ENCODE assay signal across 9 mouse cellular contexts in genomic region chr9:44268027-44268360, GRCm38 (mm10). TPM values are rescaled to one million over a fixed set of nuclear protein-coding genes. Genes with fewer than 3 reads are reported as not detected.
A peak's percentile ranks its signal among the peaks of the same experiment; 100 is the strongest.
DNase-seq lines count a peak whose midpoint lies in the region; ATAC-seq lines count a peak whose summit lies in the region.
"Had no signal": no experiment of that assay in that cellular context is flagged by ENCODE, and none has a peak within 500 bp of the region (broad histone marks: within the 10 kb centered on the region; RNA-seq: fewer than 3 reads in every experiment).

No protein-coding gene starts in this region.

- H3K4me2 ChIP-seq in embryonic facial prominence, embryonic 14.5 days (ENCODE audit: low read depth, low read length): peak overlapping the region; percentile 78
- H3K4me2 ChIP-seq in limb, embryonic 13.5 days (replicated peaks): peak overlapping the region; percentile 82
- H3K4me2 ChIP-seq in midbrain, embryonic 16.5 days (ENCODE audit: low read length): peak overlapping the region; percentile 47

- peak; percentile 91 for ATAC-seq in embryonic facial prominence, embryonic 14.5 days (ENCODE audit: low read depth)
- peak; percentile 84; the same call in 1 of the 2 replicates for ATAC-seq in limb, embryonic 13.5 days (ENCODE audit: low FRiP score, low read depth)
- peak; percentile 62 for ATAC-seq in midbrain, embryonic 16.5 days

- H3K27me3 ChIP-seq in embryonic facial prominence, embryonic 14.5 days (replicated peaks; ENCODE audit: control insufficient read depth, insufficient read depth, low read length): no peaks in the 10 kb centered on the region
- H3K27me3 ChIP-seq in limb, embryonic 13.5 days: no peaks in the 10 kb centered on the region
- H3K27me3 ChIP-seq in midbrain, embryonic 16.5 days (ENCODE audit: control insufficient read depth, insufficient read depth, low read depth, low read length): no peaks in the 10 kb centered on the region

- 8% methylated on average over 17 of the region's 28 CpGs for WGBS in embryonic facial prominence, embryonic 14.5 days
- 5% methylated on average over 26 of the region's 28 CpGs for WGBS in limb, embryonic 13.5 days
- WGBS in midbrain, embryonic 16.5 days: 8% methylated on average over 27 of the region's 28 CpGs

- H3K9ac ChIP-seq in embryonic facial prominence, embryonic 14.5 days (ENCODE audit: low read depth, low read length): peak overlapping the region; percentile 84
- H3K9ac ChIP-seq in limb, embryonic 13.5 days: peak overlapping the region; percentile 90
- H3K9ac ChIP-seq in midbrain, embryonic 16.5 days (ENCODE audit: low read depth, low read length): peak overlapping the region; percentile 47

- peak overlapping the region; percentile 84 for H3K27ac ChIP-seq in embryonic facial prominence, embryonic 14.5 days (replicated peaks; ENCODE audit: low read depth, low read length)
- H3K27ac ChIP-seq in limb, embryonic 13.5 days: peak overlapping the region; percentile 75; the same call in 1 of the 2 replicates
- H3K27ac ChIP-seq in midbrain, embryonic 16.5 days (ENCODE audit: low read length): peak overlapping the region; percentile 64

- peaks cover 6% of the 10 kb centered on the region; the same call in 1 of the 2 replicates for H3K9me3 ChIP-seq in embryonic facial prominence, embryonic 14.5 days (ENCODE audit: control insufficient read depth, low read length)
- no peaks in the 10 kb centered on the region for H3K9me3 ChIP-seq in limb, embryonic 13.5 days
- no peaks in the 10 kb centered on the region for H3K9me3 ChIP-seq in midbrain, embryonic 16.5 days (replicated peaks; ENCODE audit: control insufficient read depth, low read length, poor library complexity, severe bottlenecking)

- peak; percentile 61 for DNase-seq in 3T3-L1 (ENCODE audit: low read depth, low spot score)
- DNase-seq in adrenal gland, postnatal 4 days (ENCODE audit: low spot score in 2 of 2): peak; percentile 80 to 82
- peak; percentile 92 for DNase-seq in embryonic facial prominence, embryonic 14.5 days (ENCODE audit: low spot score)
- DNase-seq in heart, adult 8-10 months (ENCODE audit: low spot score): peak; percentile 85
- DNase-seq in kidney, adult 9 months: peak; percentile 94
- DNase-seq in spleen, postnatal 10 days (ENCODE audit: low spot score in 2 of 2): peak; percentile 86 to 89

- H3K4me3 ChIP-seq in embryonic facial prominence, embryonic 14.5 days (ENCODE audit: low read depth, low read length): peak overlapping the region; percentile 48
- H3K4me3 ChIP-seq in limb, embryonic 13.5 days: peak overlapping the region; percentile 57
- peak overlapping the region; percentile 24 for H3K4me3 ChIP-seq in midbrain, embryonic 16.5 days (ENCODE audit: low read depth, low read length)

- H3K4me1 ChIP-seq in embryonic facial prominence, embryonic 14.5 days (ENCODE audit: control insufficient read depth, insufficient read depth, low read length): peaks cover 8% of the 10 kb centered on the region
- H3K4me1 ChIP-seq in limb, embryonic 13.5 days: peaks cover 16% of the 10 kb centered on the region
- H3K4me1 ChIP-seq in midbrain, embryonic 16.5 days (ENCODE audit: control insufficient read depth, insufficient read depth, low read length): peaks cover 22% of the 10 kb centered on the region

- H3K36me3 ChIP-seq in embryonic facial prominence, embryonic 14.5 days (ENCODE audit: control insufficient read depth, insufficient read depth, low read length): peaks cover 5% of the 10 kb centered on the region; the same call in 1 of the 2 replicates
- H3K36me3 ChIP-seq in limb, embryonic 13.5 days: peaks cover 6% of the 10 kb centered on the region
- H3K36me3 ChIP-seq in midbrain, embryonic 16.5 days (ENCODE audit: control insufficient read depth, insufficient read depth, low read length): no peaks in the 10 kb centered on the region

RNA-seq across cellular contexts. Expression of gene Nlrx1, which starts 0.4 kb away (rescaled TPM):
- total RNA-seq in adrenal gland, postnatal 4 days (2021): 10 to 100 TPM; 31.8 to 35.5 TPM
- 9.7 and 13.2 TPM in 2 replicates for polyA plus RNA-seq in embryonic facial prominence, embryonic 14.5 days (2014; fragmentation: Nextera tagmentation; extraction: Ambion mirVana)
- total RNA-seq in heart, adult 8-10 months (2022): 10 to 100 TPM; 20.3 to 25.8 (median 24.9) TPM
- polyA plus RNA-seq in limb, embryonic 13.5 days (2015; fragmentation: Nextera tagmentation; extraction: Ambion mirVana): 8.2 and 8.3 TPM in 2 replicates
- 5.1 and 6.1 TPM in 2 replicates for polyA plus RNA-seq in midbrain, embryonic 16.5 days (2015; fragmentation: Nextera tagmentation; extraction: Ambion mirVana)

RNA-seq across cellular contexts. Expression of gene Pdzd3, which starts 16.7 kb away (rescaled TPM):
- 1 to 10 TPM in 1 of 2 experiments, under 1 TPM in 1; 0.82 to 2.9 TPM for total RNA-seq in adrenal gland, postnatal 4 days (2021)
- 0.12 and 0.15 TPM in 2 replicates for polyA plus RNA-seq in embryonic facial prominence, embryonic 14.5 days (2014; fragmentation: Nextera tagmentation; extraction: Ambion mirVana)
- 1 to 10 TPM; 3.6 to 7.1 (median 6.0) TPM for total RNA-seq in heart, adult 8-10 months (2022)
- polyA plus RNA-seq in limb, embryonic 13.5 days (2015; fragmentation: Nextera tagmentation; extraction: Ambion mirVana): 0.09 and 0.11 TPM in 2 replicates
- 0.72 and 0.82 TPM in 2 replicates for polyA plus RNA-seq in midbrain, embryonic 16.5 days (2015; fragmentation: Nextera tagmentation; extraction: Ambion mirVana)
- total RNA-seq: G1E had no signal
- polyA plus RNA-seq: G1E had no signal

RNA-seq across cellular contexts. Expression of gene Abcg4, which starts 20.4 kb away (rescaled TPM):
- total RNA-seq in adrenal gland, postnatal 4 days (2021): 10 to 100 TPM; 38.1 to 57.0 TPM
- 4.5 and 5.1 TPM in 2 replicates for polyA plus RNA-seq in embryonic facial prominence, embryonic 14.5 days (2014; fragmentation: Nextera tagmentation; extraction: Ambion mirVana)
- total RNA-seq in heart, adult 8-10 months (2022): 1 to 10 TPM in 1 of 4 experiments, under 1 TPM in 3; 0.30 to 1.5 (median 0.52) TPM
- 7.3 and 7.4 TPM in 2 replicates for polyA plus RNA-seq in limb, embryonic 13.5 days (2015; fragmentation: Nextera tagmentation; extraction: Ambion mirVana)
- 29.7 and 33.9 TPM in 2 replicates for polyA plus RNA-seq in midbrain, embryonic 16.5 days (2015; fragmentation: Nextera tagmentation; extraction: Ambion mirVana)

RNA-seq across cellular contexts. Expression of gene Ccdc153, which starts 27.5 kb away (rescaled TPM):
- 1 to 10 TPM; 3.4 to 4.6 TPM for total RNA-seq in adrenal gland, postnatal 4 days (2021)
- 0.96 and 10.0 TPM in 2 replicates for polyA plus RNA-seq in embryonic facial prominence, embryonic 14.5 days (2014; fragmentation: Nextera tagmentation; extraction: Ambion mirVana)
- total RNA-seq in heart, adult 8-10 months (2022): not detected
- not detected in 2 replicates for polyA plus RNA-seq in limb, embryonic 13.5 days (2015; fragmentation: Nextera tagmentation; extraction: Ambion mirVana)
- polyA plus RNA-seq in midbrain, embryonic 16.5 days (2015; fragmentation: Nextera tagmentation; extraction: Ambion mirVana): 1.5 TPM in 1 of 2 replicates, not detected in the other
- total RNA-seq: G1E had no signal
- polyA plus RNA-seq: G1E had no signal

RNA-seq across cellular contexts. Expression of gene Cbl, which starts 34.1 kb away (rescaled TPM):
- 10 to 100 TPM; 34.9 to 41.3 TPM for total RNA-seq in adrenal gland, postnatal 4 days (2021)
- polyA plus RNA-seq in embryonic facial prominence, embryonic 14.5 days (2014; fragmentation: Nextera tagmentation; extraction: Ambion mirVana): 15.3 and 17.1 TPM in 2 replicates
- total RNA-seq in heart, adult 8-10 months (2022): 10 to 100 TPM; 14.8 to 18.9 (median 17.4) TPM
- polyA plus RNA-seq in limb, embryonic 13.5 days (2015; fragmentation: Nextera tagmentation; extraction: Ambion mirVana): 17.5 and 19.6 TPM in 2 replicates
- 21.7 and 26.5 TPM in 2 replicates for polyA plus RNA-seq in midbrain, embryonic 16.5 days (2015; fragmentation: Nextera tagmentation; extraction: Ambion mirVana)

Comparison
In these comparisons a context has a peak if more than half of its experiments do, and no peak if none do; other contexts are left out.
1. Peak in every context shown above with its lines: DNase-seq, ATAC-seq, H3K4me3 ChIP-seq and H3K27ac ChIP-seq.